In the genomic region with DNA sequence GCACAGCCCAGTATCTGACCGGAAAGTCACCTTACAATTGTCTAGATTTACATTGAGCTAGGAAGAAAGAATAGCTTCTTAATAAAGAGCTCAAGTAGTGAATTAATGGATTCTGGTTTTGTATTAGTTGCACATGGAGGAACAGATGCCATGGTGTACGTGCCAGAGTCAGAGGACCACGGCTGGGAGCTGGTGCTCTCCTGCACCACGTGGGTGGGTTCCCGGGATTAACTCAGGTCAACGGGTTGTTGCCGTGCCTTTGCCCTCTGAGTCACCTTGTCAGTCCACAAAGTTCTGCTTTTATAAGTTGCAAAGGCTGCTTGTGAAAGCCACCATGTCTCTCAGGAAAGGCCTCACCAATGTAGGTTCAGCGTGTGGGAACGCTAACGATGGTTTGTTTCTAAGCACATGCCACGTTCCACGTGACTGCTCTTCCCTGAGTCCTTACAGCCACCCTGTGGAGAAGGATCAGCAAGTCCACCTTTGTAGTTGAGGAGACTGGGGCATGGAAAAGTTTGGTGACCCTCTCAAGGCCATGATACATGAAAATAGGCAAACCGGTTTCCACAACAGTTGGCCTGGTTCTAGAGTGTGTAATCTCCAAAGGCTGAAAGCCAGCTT, we compare ENCODE assay signal across 19 mouse cellular contexts.
DNase-seq lines count a peak whose midpoint lies in the region; ATAC-seq and TF ChIP-seq lines count a peak whose summit lies in the region.
"Had no signal": no experiment of that assay in that cellular context is flagged by ENCODE, and none has a peak within 500 bp of the region (broad histone marks: within the 10 kb centered on the region; RNA-seq: fewer than 3 reads in every experiment).

No protein-coding gene starts in this region.

- no peaks in the 10 kb centered on the region for H3K27me3 ChIP-seq in heart, embryonic 14.5 days (ENCODE audit: control insufficient read depth, insufficient read depth, low read length)
- no peaks in the 10 kb centered on the region for H3K27me3 ChIP-seq in heart, embryonic 10.5 days (ENCODE audit: insufficient read depth, poor library complexity, severe bottlenecking)
- H3K27me3 ChIP-seq in kidney, adult 2 months (replicated peaks; ENCODE audit: control insufficient read depth, insufficient read depth, low read length), result no peaks in the 10 kb centered on the region
- no peaks in the 10 kb centered on the region for H3K27me3 ChIP-seq in limb, embryonic 10.5 days (ENCODE audit: low read depth, poor library complexity, severe bottlenecking)
- H3K27me3 ChIP-seq: heart, embryonic 12.5 days; intestine, embryonic 15.5 days; neural tube, embryonic 15.5 days had no signal

- peak; percentile 35; the same call in 1 of the 2 replicates for ATAC-seq in heart, embryonic 14.5 days (ENCODE audit: insufficient number of reproducible peaks, insufficient read depth, low FRiP score, low read depth)
- ATAC-seq: forebrain, postnatal 0 days; intestine, embryonic 15.5 days had no signal

- 76% methylated on average over 13 of the region's 13 CpGs for WGBS in heart, embryonic 14.5 days
- WGBS in heart, embryonic 10.5 days, result 81% methylated on average over 13 of the region's 13 CpGs
- WGBS in kidney, adult 2 months, result 48% methylated on average over 13 of the region's 13 CpGs
- WGBS in limb, embryonic 10.5 days, result 75% methylated on average over 13 of the region's 13 CpGs

- no peak overlapping the region for H3K27ac ChIP-seq in heart, embryonic 14.5 days (replicated peaks in 1 of 2; ENCODE audit: control insufficient read depth in 1 of 2, insufficient read depth in 1 of 2, low read depth in 2 of 2, low read length in 2 of 2)
- no peak overlapping the region for H3K27ac ChIP-seq in heart, embryonic 10.5 days
- H3K27ac ChIP-seq in kidney, adult 2 months (ENCODE audit: insufficient read depth, low read depth, low read length), result no peak overlapping the region; the same call in 1 of the 2 replicates
- 0 out of 2 replicates have a peak overlapping the region, but pooled peaks have one; percentile 12 for H3K27ac ChIP-seq in limb, embryonic 10.5 days
- H3K27ac ChIP-seq: intestine, embryonic 15.5 days; liver, embryonic 14.5 days; neural tube, embryonic 15.5 days had no signal

- H3K36me3 ChIP-seq in heart, embryonic 14.5 days (ENCODE audit: control insufficient read depth, insufficient read depth, low read length), result no peaks in the 10 kb centered on the region
- H3K36me3 ChIP-seq in heart, embryonic 10.5 days, result no peaks in the 10 kb centered on the region
- H3K36me3 ChIP-seq in kidney, adult 2 months (ENCODE audit: control insufficient read depth, insufficient read depth, low read length), result no peaks in the 10 kb centered on the region
- H3K36me3 ChIP-seq in limb, embryonic 10.5 days, result no peaks in the 10 kb centered on the region
- H3K36me3 ChIP-seq: heart, embryonic 12.5 days; intestine, embryonic 15.5 days; neural tube, embryonic 15.5 days had no signal

- TF ChIP-seq POLR2A in kidney, adult 2 months (IDR thresholded peaks at IDR 0.05; ENCODE audit: low read depth, low read length), result no peak

- H3K4me1 ChIP-seq in heart, embryonic 14.5 days (ENCODE audit: control insufficient read depth in 2 of 2, insufficient read depth in 2 of 2, low read length in 2 of 2), result peaks cover 4 to 6% of the 10 kb centered on the region in 2 experiments; a peak in 3 of 4 replicates
- peaks cover 17% of the 10 kb centered on the region for H3K4me1 ChIP-seq in heart, embryonic 10.5 days
- H3K4me1 ChIP-seq in kidney, adult 2 months (ENCODE audit: control insufficient read depth, insufficient read depth, low read length), result peaks cover 5% of the 10 kb centered on the region; the same call in 1 of the 2 replicates
- peaks cover 54% of the 10 kb centered on the region for H3K4me1 ChIP-seq in limb, embryonic 10.5 days

- no peak overlapping the region for H3K4me3 ChIP-seq in heart, embryonic 14.5 days (ENCODE audit: control insufficient read depth in 1 of 2, insufficient read depth in 1 of 2, low read depth in 1 of 2, low read length in 2 of 2)
- H3K4me3 ChIP-seq in heart, embryonic 10.5 days, result no peak overlapping the region
- H3K4me3 ChIP-seq in kidney, adult 2 months (ENCODE audit: insufficient read depth, low read depth, low read length), result no peak overlapping the region
- no peak overlapping the region for H3K4me3 ChIP-seq in limb, embryonic 10.5 days
- H3K4me3 ChIP-seq: heart, embryonic 12.5 days; intestine, embryonic 15.5 days; neural tube, embryonic 15.5 days had no signal

- no peak overlapping the region for H3K4me2 ChIP-seq in heart, embryonic 14.5 days (ENCODE audit: low read length)
- H3K4me2 ChIP-seq: heart, embryonic 12.5 days; intestine, embryonic 15.5 days; neural tube, embryonic 15.5 days had no signal

- no peak for TF ChIP-seq CTCF in kidney, adult 2 months (conservative IDR thresholded peaks at IDR 0.05; ENCODE audit: insufficient read depth, insufficient read length, low read depth, low read length)

- no peak overlapping the region for H3K9ac ChIP-seq in heart, embryonic 14.5 days (ENCODE audit: low read length)
- H3K9ac ChIP-seq: forebrain, postnatal 0 days; heart, embryonic 12.5 days; intestine, embryonic 15.5 days; liver, embryonic 14.5 days; neural tube, embryonic 15.5 days had no signal

- no peaks in the 10 kb centered on the region for H3K9me3 ChIP-seq in heart, embryonic 14.5 days (ENCODE audit: control insufficient read depth, low read length)
- no peaks in the 10 kb centered on the region for H3K9me3 ChIP-seq in heart, embryonic 10.5 days
- no peaks in the 10 kb centered on the region for H3K9me3 ChIP-seq in limb, embryonic 10.5 days (replicated peaks)
- H3K9me3 ChIP-seq: heart, embryonic 12.5 days; intestine, embryonic 15.5 days; neural tube, embryonic 15.5 days had no signal

- DNase-seq in heart, embryonic 10.5 days (ENCODE audit: low spot score), result no peak
- peak; percentile 46 for DNase-seq in R1 (ENCODE audit: low read depth, low spot score)
- DNase-seq in kidney, adult 2 months, result peak; percentile 29
- peak; percentile 31 for DNase-seq in limb, embryonic 10.5 days (ENCODE audit: low spot score)
- no peak for DNase-seq in gastrocnemius, adult 8-10 months (ENCODE audit: low spot score in 2 of 2)
- no peak for DNase-seq in layer of hippocampus, adult 18-20 months (ENCODE audit: low spot score in 2 of 2)
- no peak for DNase-seq in ovary, postnatal 10 days (ENCODE audit: low spot score)
- DNase-seq: adrenal gland, adult 2 months; cerebellum, adult 2 months; forebrain, postnatal 0 days; gastrocnemius, postnatal 14 days; lung, postnatal 14 days; right cerebral cortex, adult 18-20 months; thymus, postnatal 4 days had no signal

Comparison
In these comparisons a context has a peak if more than half of its experiments do, and no peak if none do; other contexts are left out.
1. DNase-seq: peak in R1 (single experiment), kidney, adult 2 months (single experiment) and limb, embryonic 10.5 days (single experiment); none in heart, embryonic 10.5 days (single experiment), gastrocnemius, adult 8-10 months (0 of 2), layer of hippocampus, adult 18-20 months (0 of 2) and ovary, postnatal 10 days (single experiment).